In the genomic region with DNA sequence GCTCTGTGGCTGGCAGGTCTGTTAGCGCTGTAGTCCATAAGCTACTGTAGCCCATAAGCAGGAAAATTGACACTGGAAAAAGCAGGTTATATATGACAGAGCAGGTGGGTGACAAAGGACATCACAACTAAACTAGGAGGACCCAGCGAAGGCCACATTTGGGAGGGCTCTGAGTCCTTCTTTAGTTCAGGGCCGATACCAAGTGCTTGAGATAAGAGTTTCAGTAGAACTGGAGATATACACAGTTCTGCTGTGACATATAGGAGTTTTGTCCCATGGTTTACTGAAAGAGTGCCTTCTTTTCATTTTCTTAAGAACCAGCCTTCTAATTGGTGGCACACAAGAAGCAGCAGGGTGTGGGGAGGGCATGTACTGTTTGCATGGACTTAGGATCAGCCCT, we compare ENCODE assay signal across 28 mouse cellular contexts. TPM values are rescaled to one million over a fixed set of nuclear protein-coding genes. Genes with fewer than 3 reads are reported as not detected.
DNase-seq lines count a peak whose midpoint lies in the region; ATAC-seq lines count a peak whose summit lies in the region.
"Had no signal": no experiment of that assay in that cellular context is flagged by ENCODE, and none has a peak within 500 bp of the region (broad histone marks: within the 10 kb centered on the region; RNA-seq: fewer than 3 reads in every experiment).

No protein-coding gene starts in this region.

- H3K27me3 ChIP-seq in embryonic facial prominence, embryonic 13.5 days, result no peaks in the 10 kb centered on the region
- H3K27me3 ChIP-seq in embryonic facial prominence, embryonic 10.5 days (replicated peaks; ENCODE audit: low read depth, poor library complexity, severe bottlenecking), result no peaks in the 10 kb centered on the region
- H3K27me3 ChIP-seq in liver, embryonic 12.5 days (replicated peaks), result no peaks in the 10 kb centered on the region
- H3K27me3 ChIP-seq: embryonic facial prominence, embryonic 15.5 days; forebrain, embryonic 15.5 days; heart, embryonic 13.5 days; midbrain, embryonic 15.5 days; neural tube, embryonic 15.5 days had no signal

- 0 out of 2 replicates have a peak overlapping the region, but pooled peaks have one; percentile 22 for H3K27ac ChIP-seq in embryonic facial prominence, embryonic 13.5 days
- no peak overlapping the region for H3K27ac ChIP-seq in embryonic facial prominence, embryonic 10.5 days (replicated peaks)
- 0 out of 2 replicates have a peak overlapping the region, but pooled peaks have one; percentile 0 for H3K27ac ChIP-seq in brown adipose tissue, adult 24 weeks (replicated peaks; ENCODE audit: low read depth, low read length)
- H3K27ac ChIP-seq in liver, embryonic 12.5 days, result peak overlapping the region; percentile 91
- H3K27ac ChIP-seq: embryonic facial prominence, embryonic 15.5 days; forebrain, embryonic 10.5 days; forebrain, embryonic 15.5 days; heart, adult 2 months; heart, embryonic 13.5 days; kidney, postnatal 0 days; macrophage; midbrain, embryonic 15.5 days; neural tube, embryonic 15.5 days had no signal

- no peaks in the 10 kb centered on the region for H3K36me3 ChIP-seq in embryonic facial prominence, embryonic 13.5 days
- H3K36me3 ChIP-seq in embryonic facial prominence, embryonic 10.5 days (replicated peaks), result no peaks in the 10 kb centered on the region
- H3K36me3 ChIP-seq in liver, embryonic 12.5 days, result peaks cover 39% of the 10 kb centered on the region
- H3K36me3 ChIP-seq: embryonic facial prominence, embryonic 15.5 days; forebrain, embryonic 10.5 days; forebrain, embryonic 15.5 days; heart, embryonic 13.5 days; midbrain, embryonic 15.5 days; neural tube, embryonic 15.5 days had no signal

- H3K9me3 ChIP-seq in embryonic facial prominence, embryonic 13.5 days, result no peaks in the 10 kb centered on the region
- H3K9me3 ChIP-seq in embryonic facial prominence, embryonic 10.5 days, result no peaks in the 10 kb centered on the region
- no peaks in the 10 kb centered on the region for H3K9me3 ChIP-seq in liver, embryonic 12.5 days (replicated peaks)
- H3K9me3 ChIP-seq: embryonic facial prominence, embryonic 15.5 days; forebrain, embryonic 10.5 days; forebrain, embryonic 15.5 days; heart, embryonic 13.5 days; midbrain, embryonic 15.5 days; neural tube, embryonic 15.5 days had no signal

- no peak for ATAC-seq in embryonic facial prominence, embryonic 13.5 days (ENCODE audit: insufficient number of reproducible peaks, insufficient read depth, low FRiP score, low TSS enrichment, low read depth)
- peak; percentile 51 for ATAC-seq in liver, embryonic 12.5 days
- ATAC-seq in megakaryocyte-erythroid progenitor cell, adult 5-6 weeks (replicated peaks; ENCODE audit: low FRiP score, low TSS enrichment, poor library complexity, severe bottlenecking), result 0 out of 2 replicates have a peak, but pooled peaks have one; percentile 24
- ATAC-seq: forebrain, embryonic 15.5 days; lung, postnatal 0 days; midbrain, embryonic 15.5 days had no signal

- H3K9ac ChIP-seq in embryonic facial prominence, embryonic 13.5 days, result no peak overlapping the region
- H3K9ac ChIP-seq in liver, embryonic 12.5 days, result peak overlapping the region; percentile 23; the same call in 1 of the 2 replicates
- H3K9ac ChIP-seq: embryonic facial prominence, embryonic 15.5 days; forebrain, embryonic 15.5 days; heart, embryonic 13.5 days; midbrain, embryonic 15.5 days; neural tube, embryonic 15.5 days had no signal

- 82% methylated on average over 3 of the region's 3 CpGs for WGBS in embryonic facial prominence, embryonic 13.5 days
- WGBS in embryonic facial prominence, embryonic 10.5 days, result 93% methylated on average over 3 of the region's 3 CpGs
- 47% methylated on average over 3 of the region's 3 CpGs for WGBS in liver, embryonic 12.5 days (ENCODE audit: insufficient replicate concordance)

- no peak overlapping the region for H3K4me3 ChIP-seq in embryonic facial prominence, embryonic 13.5 days
- no peak overlapping the region for H3K4me3 ChIP-seq in embryonic facial prominence, embryonic 10.5 days
- H3K4me3 ChIP-seq in brown adipose tissue, adult 24 weeks (ENCODE audit: insufficient read depth, low read depth, low read length), result no peak overlapping the region
- no peak overlapping the region; the same call in 1 of the 2 replicates for H3K4me3 ChIP-seq in liver, embryonic 12.5 days
- H3K4me3 ChIP-seq: embryonic facial prominence, embryonic 15.5 days; forebrain, embryonic 10.5 days; forebrain, embryonic 15.5 days; heart, adult 2 months; heart, embryonic 13.5 days; midbrain, embryonic 15.5 days; neural tube, embryonic 15.5 days had no signal

- intact Hi-C loops in heart, postnatal 14 days (cut with DNase I), result no loop called here
- intact Hi-C loops in left cerebral cortex, postnatal 10 days (cut with DNase I), result no loop called here

- no peak overlapping the region for H3K4me2 ChIP-seq in embryonic facial prominence, embryonic 13.5 days
- peak overlapping the region; percentile 56 for H3K4me2 ChIP-seq in liver, embryonic 12.5 days
- H3K4me2 ChIP-seq: embryonic facial prominence, embryonic 15.5 days; forebrain, embryonic 15.5 days; heart, embryonic 13.5 days; midbrain, embryonic 15.5 days; neural tube, embryonic 15.5 days had no signal

- H3K4me1 ChIP-seq in embryonic facial prominence, embryonic 13.5 days, result 0 out of 2 replicates have a peak, but pooled peaks cover 15% of the 10 kb centered on the region
- H3K4me1 ChIP-seq in embryonic facial prominence, embryonic 10.5 days, result peaks cover 2% of the 10 kb centered on the region; the same call in 1 of the 2 replicates
- peaks cover 2% of the 10 kb centered on the region; the same call in 1 of the 2 replicates for H3K4me1 ChIP-seq in brown adipose tissue, adult 24 weeks (ENCODE audit: control insufficient read depth, insufficient read depth, insufficient read length, low read length)
- peaks cover 96% of the 10 kb centered on the region for H3K4me1 ChIP-seq in liver, embryonic 12.5 days
- H3K4me1 ChIP-seq: forebrain, embryonic 10.5 days; forebrain, embryonic 15.5 days; midbrain, embryonic 15.5 days; neural tube, embryonic 15.5 days had no signal

- DNase-seq in embryonic facial prominence, embryonic 10.5 days (ENCODE audit: low spot score), result no peak
- no peak for DNase-seq in heart, postnatal 14 days
- no peak for DNase-seq in left cerebral cortex, postnatal 10 days (ENCODE audit: extremely low spot score in 1 of 2, low spot score in 2 of 2)
- DNase-seq: adrenal gland, postnatal 14 days; cerebellum, adult 11-12 months; cerebellum, postnatal 10 days; heart, adult 2 months; heart, postnatal 10 days; kidney, adult 8-10 months; layer of hippocampus, postnatal 36 days; lung, adult 18-20 months; retina, postnatal 1 day; right cerebral cortex, postnatal 14 days; spleen, adult 18-20 months; thymus, postnatal 14 days had no signal

RNA-seq across cellular contexts. Expression of gene Ell2, which starts 36.4 kb away (rescaled TPM):
- polyA plus RNA-seq in embryonic facial prominence, embryonic 13.5 days (2015; fragmentation: Nextera tagmentation; extraction: Ambion mirVana), result 6.6 and 7.2 TPM in 2 replicates
- 4.4 and 4.6 TPM in 2 replicates for polyA plus RNA-seq in embryonic facial prominence, embryonic 10.5 days (2016; fragmentation: Nextera tagmentation; extraction: Ambion mirVana)
- 30.5 and 35.9 TPM in 2 replicates for polyA plus RNA-seq in brown adipose tissue, adult 24 weeks (2012; ENCODE audit: insufficient read depth, insufficient read length, missing spikeins)
- polyA plus RNA-seq in liver, embryonic 12.5 days (2016; fragmentation: Nextera tagmentation; extraction: Ambion mirVana), result 59.6 and 66.2 TPM in 2 replicates
- 40.4 and 65.7 TPM in 2 replicates for total RNA-seq in megakaryocyte-erythroid progenitor cell, adult 5-6 weeks (2014; fragmentation: Nextera tagmentation)
- total RNA-seq in megakaryocyte-erythroid progenitor cell, adult 5-6 weeks (2017), result 61.8 and 63.9 TPM in 2 replicates
- 10 to 100 TPM; 20.4 to 22.8 TPM for total RNA-seq in heart, postnatal 14 days (2021)
- 10 to 100 TPM; 26.0 to 34.8 TPM for total RNA-seq in left cerebral cortex, postnatal 10 days (2021)
